Mouse (Mus musculus) hindbrain, embryonic 12.5 days (tissue): Measurements from ENCODE around the gene Slc22a23. TPM values are rescaled to one million over a fixed set of nuclear protein-coding genes. Genes with fewer than 3 reads are reported as not detected.
"Not testable (repeated sequence)": the region's sequence is repeated elsewhere in the genome, so short reads cannot be mapped to it uniquely, and the experiment has no call there.

Experiments
- ATAC-seq: fragments of 200-750 bp; cut with Nextera tagmentation; 2 replicates; pipeline ENCODE4 v1.8.0; 2017; ENCODE audit warnings: moderate TSS enrichment; ENCODE audit not compliant: low FRiP score
- H3K27ac ChIP-seq: fragments of 300-500 bp; sonication (generic); 2 replicates; pipeline ENCODE4 v1.5.1; 2016; ENCODE audit warnings: mild to moderate bottlenecking
- H3K27me3 ChIP-seq: fragments of 300-500 bp; sonication (generic); 2 replicates; pipeline ENCODE4 v1.6.1; 2016; ENCODE audit warnings: mild to moderate bottlenecking
- H3K36me3 ChIP-seq: fragments of 300-500 bp; sonication (generic); 2 replicates; pipeline ENCODE4 v1.6.1; 2016; ENCODE audit warnings: mild to moderate bottlenecking
- H3K4me1 ChIP-seq: fragments of 300-500 bp; sonication (generic); 2 replicates; pipeline ENCODE4 v1.6.1; 2016
- H3K4me2 ChIP-seq: fragments of 300-500 bp; sonication (generic); replicated peaks from 2 replicates; pipeline ENCODE4 v1.6.1; 2016; ENCODE audit warnings: mild to moderate bottlenecking
- H3K4me3 ChIP-seq: fragments of 300-500 bp; sonication (generic); 2 replicates; pipeline ENCODE4 v1.5.1; 2016; ENCODE audit warnings: mild to moderate bottlenecking
- H3K9ac ChIP-seq: fragments of 300-500 bp; sonication (generic); 2 replicates; pipeline ENCODE4 v1.6.1; 2016; ENCODE audit warnings: mild to moderate bottlenecking, moderate library complexity
- H3K9me3 ChIP-seq: fragments of 300-500 bp; sonication (generic); replicated peaks from 2 replicates; pipeline ENCODE4 v1.6.1; 2016; ENCODE audit warnings: mild to moderate bottlenecking
- WGBS: fragments of 180-500 bp; shearing (Covaris S2); methylation state at CpG from one replicate; pipeline ENCODE4 v1.1.7; 2016; 5-methylcytosine and 5-hydroxymethylcytosine counted together
- polyA plus RNA-seq: library from polyadenylated mRNA; unstranded; fragments of >200 nt; fragmentation: Nextera tagmentation; extraction: Ambion mirVana; gene quantifications from 2 replicates; pipeline ENCODE4 v1.2.1, GENCODE M21; 2016

The Slc22a23 gene
- 14.0 and 16.1 TPM in 2 replicates for polyA plus RNA-seq

DNA sequence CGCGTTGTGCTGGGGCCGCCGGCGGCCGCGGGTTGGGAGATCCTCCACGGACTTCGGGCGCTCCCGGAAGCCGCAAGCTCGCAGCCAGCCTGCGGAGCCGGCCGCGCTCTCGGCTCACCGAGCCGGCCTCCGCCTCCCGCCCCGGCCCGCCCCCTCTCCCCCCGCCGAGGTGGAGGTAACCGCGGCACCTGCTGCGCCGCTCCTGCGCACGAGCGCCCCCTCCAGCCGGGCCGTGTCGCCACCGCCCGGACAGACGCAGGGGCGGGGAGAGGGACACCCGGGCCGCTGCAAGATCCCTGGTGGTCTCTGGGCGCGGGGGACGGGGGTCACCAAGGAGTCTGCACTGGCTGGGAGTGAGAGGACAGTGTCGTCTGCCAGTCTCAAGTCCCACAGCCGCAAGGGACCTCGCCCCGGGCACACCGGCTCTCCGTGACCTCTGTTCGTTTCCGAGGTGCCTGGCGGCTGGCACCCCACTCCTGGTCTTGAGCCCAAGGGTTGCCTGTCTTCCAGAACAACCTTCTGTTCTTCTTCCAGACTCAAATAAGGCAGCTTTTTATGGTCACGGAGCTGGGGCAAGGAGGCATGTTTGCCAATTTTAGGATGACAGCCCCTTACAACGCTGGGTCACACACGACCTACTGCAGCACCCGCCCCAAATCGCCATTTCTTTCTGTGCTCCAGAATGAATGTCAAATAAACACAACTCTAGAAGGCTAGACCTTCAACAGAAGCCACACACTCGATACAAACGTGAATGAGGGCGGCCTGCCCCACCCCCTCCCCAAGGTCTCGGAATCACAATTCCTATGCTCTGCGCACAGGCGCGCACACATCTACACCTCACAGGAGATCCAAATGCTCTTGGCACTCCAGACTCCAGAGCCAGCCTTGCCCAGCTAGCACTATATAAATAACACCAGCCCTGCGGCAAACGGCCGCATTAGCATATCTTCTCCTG is at the start of gene Slc22a23:
Gene Slc22a23, minus strand, starts transcription at position 55 of the 958 bp plus-strand sequence.
- H3K36me3 ChIP-seq, result no peaks in the 10 kb centered on the region
- peaks cover 3% of the 10 kb centered on the region; the same call in 1 of the 2 replicates for H3K27me3 ChIP-seq
- H3K4me2 ChIP-seq, result peak within 1 kb of the TSS; percentile 93
- ATAC-seq, result peak; percentile 83
- 5% methylated on average over 26 of the region's 69 CpGs for WGBS
- H3K4me3 ChIP-seq, result peak within 1 kb of the TSS; percentile 94
- peaks cover 33% of the 10 kb centered on the region for H3K4me1 ChIP-seq
- H3K9ac ChIP-seq, result peak within 1 kb of the TSS; percentile 98
- peak within 1 kb of the TSS; percentile 84 for H3K27ac ChIP-seq
- no peaks in the 10 kb centered on the region for H3K9me3 ChIP-seq

- not testable (repeated sequence) for H3K9me3 ChIP-seq, H3K36me3 ChIP-seq, H3K4me1 ChIP-seq, H3K9ac ChIP-seq, H3K27me3 ChIP-seq, H3K4me3 ChIP-seq, H3K27ac ChIP-seq, ATAC-seq, H3K4me2 ChIP-seq
- 83% methylated on average over 13 of the region's 16 CpGs for WGBS
Measured at GRCm38 (mm10) chr13:34394305-34394704, 49.3 kb upstream of the Slc22a23 start.

- 90% methylated on average over 7 of the region's 7 CpGs for WGBS
Measured at GRCm38 (mm10) chr13:34392376-34392775, 47.4 kb upstream of the Slc22a23 start.

GRCm38 (mm10) chr13:34388219-34388618 is 43.2 kb upstream of the Slc22a23 start:
- no peaks in the 10 kb centered on the region for H3K9me3 ChIP-seq
- no peak overlapping the region for H3K4me2 ChIP-seq
- H3K27ac ChIP-seq, result no peak overlapping the region
- H3K9ac ChIP-seq, result no peak overlapping the region
- H3K4me1 ChIP-seq, result no peaks in the 10 kb centered on the region
- no peak overlapping the region for H3K4me3 ChIP-seq
- ATAC-seq, result no peak
- whole genome bisulfite sequencing, result 93% methylated on average over 5 of the region's 5 CpGs
- no peaks in the 10 kb centered on the region for H3K36me3 ChIP-seq
- no peaks in the 10 kb centered on the region for H3K27me3 ChIP-seq

More at GRCm38 (mm10) chr13:34392376-34392775, 47.4 kb upstream of the Slc22a23 start:
- Histone ChIP-seq H3K27ac (no peak overlapping the region), H3K9me3 (no peaks in the 10 kb centered on the region), H3K4me1 (no peaks in the 10 kb centered on the region), H3K27me3 (no peaks in the 10 kb centered on the region), H3K4me2 (no peak overlapping the region), H3K9ac (no peak overlapping the region), H3K36me3 (no peaks in the 10 kb centered on the region), H3K4me3 (no peak overlapping the region)
- ATAC-seq, result no peak

DNA sequence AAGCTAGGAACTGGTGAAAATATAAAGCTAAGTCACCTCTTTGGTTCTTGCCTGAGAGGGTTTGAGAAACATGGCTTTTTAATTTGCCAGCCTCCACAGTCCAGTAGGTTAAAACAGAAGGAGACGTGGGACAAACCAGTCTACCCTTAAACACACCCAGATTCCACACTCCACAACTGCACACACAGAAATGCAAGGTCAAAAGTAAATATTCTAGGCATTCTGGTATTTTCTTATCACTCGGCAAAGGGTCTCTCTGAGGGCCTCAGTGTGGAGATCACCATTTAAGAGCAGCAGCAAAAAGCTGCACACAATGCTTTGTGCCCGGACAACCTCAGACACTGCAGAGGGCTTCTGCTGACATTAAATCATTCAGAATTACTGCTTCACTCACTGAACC is 38.4 kb upstream of the Slc22a23 start:
- H3K27ac ChIP-seq, result no peak overlapping the region
- ATAC-seq, result no peak
- H3K27me3 ChIP-seq, result no peaks in the 10 kb centered on the region
- H3K9ac ChIP-seq, result no peak overlapping the region
- no peaks in the 10 kb centered on the region for H3K9me3 ChIP-seq
- H3K4me2 ChIP-seq, result no peak overlapping the region
- no peak overlapping the region for H3K4me3 ChIP-seq
- no peaks in the 10 kb centered on the region for H3K36me3 ChIP-seq
- no peaks in the 10 kb centered on the region for H3K4me1 ChIP-seq
- WGBS, result 79% methylated on average over 3 of the region's 3 CpGs

DNA sequence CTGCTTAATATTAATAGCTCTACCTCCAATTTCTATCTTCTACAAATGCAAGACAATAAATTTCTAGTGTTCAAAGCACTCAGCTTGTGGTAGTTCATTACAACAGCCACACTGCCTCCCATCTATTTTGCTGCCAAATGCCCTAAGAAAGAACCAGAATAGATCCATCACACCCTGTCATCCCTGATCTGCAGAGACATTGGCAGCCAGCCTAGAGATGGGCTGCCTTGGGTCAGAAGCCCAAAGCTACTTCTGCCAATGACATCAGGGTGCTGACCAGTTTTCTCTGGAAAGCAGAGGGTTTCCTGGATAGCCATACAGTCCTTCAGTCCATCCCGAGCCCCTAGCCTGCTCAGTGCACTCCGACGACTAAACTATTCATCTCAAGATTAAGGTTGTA is 33.9 kb upstream of the Slc22a23 start:
- Histone ChIP-seq H3K27me3 (no peaks in the 10 kb centered on the region), H3K9ac (no peak overlapping the region), H3K4me1 (no peaks in the 10 kb centered on the region), H3K9me3 (no peaks in the 10 kb centered on the region), H3K36me3 (no peaks in the 10 kb centered on the region), H3K27ac (no peak overlapping the region), H3K4me2 (no peak overlapping the region), H3K4me3 (no peak overlapping the region)
- ATAC-seq, result no peak
- 94% methylated on average over 3 of the region's 3 CpGs for WGBS

GRCm38 (mm10) chr13:34375145-34375544 is 30.2 kb upstream of the Slc22a23 start:
- H3K9ac ChIP-seq, result no peak overlapping the region
- no peaks in the 10 kb centered on the region for H3K9me3 ChIP-seq
- no peaks in the 10 kb centered on the region for H3K27me3 ChIP-seq
- no peak overlapping the region for H3K27ac ChIP-seq
- ATAC-seq, result no peak
- no peak overlapping the region for H3K4me3 ChIP-seq
- no peaks in the 10 kb centered on the region for H3K4me1 ChIP-seq
- 74% methylated on average over 4 of the region's 4 CpGs for WGBS
- no peaks in the 10 kb centered on the region for H3K36me3 ChIP-seq
- no peak overlapping the region for H3K4me2 ChIP-seq

- no peaks in the 10 kb centered on the region for H3K36me3 ChIP-seq
- peak overlapping the region; percentile 40; the same call in 1 of the 2 replicates for H3K27ac ChIP-seq
- H3K4me3 ChIP-seq, result no peak overlapping the region
- H3K9ac ChIP-seq, result no peak overlapping the region
- 80% methylated on average over 5 of the region's 5 CpGs for WGBS
- 0 out of 2 replicates have a peak, but pooled peaks have one; percentile 22 for ATAC-seq
- no peak overlapping the region for H3K4me2 ChIP-seq
- H3K27me3 ChIP-seq, result no peaks in the 10 kb centered on the region
- no peaks in the 10 kb centered on the region for H3K4me1 ChIP-seq
- H3K9me3 ChIP-seq, result no peaks in the 10 kb centered on the region
Measured at GRCm38 (mm10) chr13:34372870-34373478, 28.0 kb upstream of the Slc22a23 start.

GRCm38 (mm10) chr13:34371951-34372869 is 27.2 kb upstream of the Slc22a23 start:
- no peaks in the 10 kb centered on the region for H3K4me1 ChIP-seq
- H3K9me3 ChIP-seq, result no peaks in the 10 kb centered on the region
- H3K27me3 ChIP-seq, result no peaks in the 10 kb centered on the region
- no peak overlapping the region for H3K4me2 ChIP-seq
- peak overlapping the region; percentile 40; the same call in 1 of the 2 replicates for H3K27ac ChIP-seq
- no peak; the same call in 1 of the 2 replicates for ATAC-seq
- H3K9ac ChIP-seq, result no peak overlapping the region
- no peaks in the 10 kb centered on the region for H3K36me3 ChIP-seq
- WGBS, result 84% methylated on average over 6 of the region's 6 CpGs
- no peak overlapping the region for H3K4me3 ChIP-seq

GRCm38 (mm10) chr13:34370281-34370825 is 25.4 kb upstream of the Slc22a23 start:
- no peak overlapping the region for H3K27ac ChIP-seq
- no peak overlapping the region for H3K9ac ChIP-seq
- WGBS, result 80% methylated on average over 4 of the region's 4 CpGs
- H3K4me2 ChIP-seq, result no peak overlapping the region
- no peak for ATAC-seq
- H3K27me3 ChIP-seq, result no peaks in the 10 kb centered on the region
- H3K4me1 ChIP-seq, result no peaks in the 10 kb centered on the region
- no peaks in the 10 kb centered on the region for H3K36me3 ChIP-seq
- no peaks in the 10 kb centered on the region for H3K9me3 ChIP-seq
- H3K4me3 ChIP-seq, result no peak overlapping the region

DNA sequence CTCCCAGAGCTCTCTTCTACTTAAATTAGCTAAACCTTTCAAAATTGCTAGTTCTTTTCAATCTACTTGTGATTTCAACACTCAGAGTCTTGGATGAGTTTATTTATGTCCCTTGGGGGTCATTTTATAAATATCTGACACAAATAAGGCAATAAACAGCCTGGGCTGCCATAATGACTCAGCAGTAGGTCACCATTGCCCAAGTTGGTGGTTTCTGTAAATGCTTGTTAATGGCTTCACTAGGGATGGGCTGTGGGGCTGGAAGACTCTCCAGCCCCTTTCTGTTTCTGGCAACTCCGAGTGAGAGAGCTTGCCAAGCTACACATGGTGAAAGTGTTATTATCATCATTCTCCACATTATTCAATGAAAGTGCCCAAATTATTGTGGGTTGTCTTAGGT is 20.2 kb upstream of the Slc22a23 start:
- Histone ChIP-seq H3K27me3 (no peaks in the 10 kb centered on the region), H3K36me3 (no peaks in the 10 kb centered on the region), H3K9ac (no peak overlapping the region), H3K4me2 (no peak overlapping the region), H3K9me3 (no peaks in the 10 kb centered on the region), H3K4me1 (no peaks in the 10 kb centered on the region), H3K4me3 (no peak overlapping the region), H3K27ac (no peak overlapping the region)
- 81% methylated on average over 1 of the region's 1 CpGs for WGBS
- ATAC-seq, result no peak
